Mouse (Mus musculus): ENCODE measurements around the gene Cyp27a1. TPM values are rescaled to one million over a fixed set of nuclear protein-coding genes. Genes with fewer than 3 reads are reported as not detected.

Gene Cyp27a1
- not detected for polyA plus RNA-seq (2017; shearing (Covaris generic))

DNA sequence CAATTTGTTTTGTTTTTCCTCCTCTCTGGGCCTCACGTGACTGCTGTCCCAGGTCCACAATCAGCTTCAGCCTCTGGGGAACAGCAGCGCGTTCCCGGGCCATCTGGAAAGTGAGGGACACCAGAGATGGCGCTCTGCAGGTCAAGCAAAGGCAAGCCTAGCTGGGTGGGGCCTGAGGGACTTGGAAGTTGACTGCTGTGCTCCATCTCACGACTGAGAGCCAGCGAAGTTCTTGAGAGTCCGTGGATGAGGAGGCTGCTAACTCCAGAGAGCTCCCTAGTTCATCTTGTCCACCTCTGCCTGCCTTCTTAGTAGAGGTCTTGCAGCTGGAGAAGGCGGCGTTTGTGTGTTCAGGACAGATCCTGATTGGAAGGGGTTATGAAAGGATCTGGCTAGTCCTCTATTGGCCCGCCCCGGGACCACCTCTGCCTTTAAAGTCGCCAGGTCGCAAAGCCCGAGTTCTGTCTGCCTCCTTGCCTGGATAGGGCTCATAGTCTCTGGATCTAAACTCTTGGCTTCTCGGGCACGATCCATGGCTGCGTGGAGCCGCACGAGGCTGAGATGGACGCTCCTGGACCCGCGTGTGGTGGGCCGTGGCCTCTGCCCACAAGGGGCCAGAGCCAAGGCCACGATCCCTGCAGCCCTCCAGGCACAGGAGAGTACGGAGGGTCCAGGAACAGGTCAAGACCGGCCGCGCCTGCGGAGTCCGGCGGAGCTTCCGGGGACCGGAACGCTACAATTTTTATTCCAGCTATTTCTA, at the start of gene Cyp27a1:
TSS of gene Cyp27a1 (plus strand) at position 476 of the 760 bp plus-strand sequence.

DNA sequence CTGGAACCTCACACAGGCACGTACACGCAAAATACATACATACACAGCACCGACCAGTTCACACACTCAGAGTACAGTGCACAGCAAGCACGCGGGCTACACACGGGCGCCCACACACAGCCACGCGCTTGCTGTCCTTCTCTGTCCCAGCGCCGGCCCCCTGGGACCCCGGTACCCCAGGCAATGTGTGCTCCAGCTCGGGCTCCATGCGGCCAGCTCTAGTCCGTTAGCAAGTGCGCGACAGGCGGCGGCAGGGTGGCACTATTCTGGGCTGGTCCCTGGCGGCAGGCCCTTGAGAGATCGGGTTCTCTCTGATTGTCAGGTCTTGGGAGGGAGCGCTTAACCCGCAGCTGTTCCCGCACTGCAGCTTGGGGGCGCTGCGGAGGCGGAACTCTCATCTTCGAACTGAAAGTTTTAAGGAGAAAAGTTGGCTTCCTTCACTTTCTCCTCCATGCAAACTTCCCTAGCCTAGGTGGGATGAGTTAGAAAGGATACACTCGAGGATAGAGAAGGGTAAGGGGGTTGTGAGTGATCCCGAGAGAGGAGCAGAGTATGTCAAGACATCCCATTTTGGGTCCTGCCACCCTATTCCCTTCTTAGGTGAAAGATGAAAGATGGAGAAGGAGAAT, 35.4 kb downstream of the Cyp27a1 start, which contains the start of gene Prkag3:
TSS of gene Prkag3 (minus strand) at position 579 of the 629 bp plus-strand sequence.

DNA sequence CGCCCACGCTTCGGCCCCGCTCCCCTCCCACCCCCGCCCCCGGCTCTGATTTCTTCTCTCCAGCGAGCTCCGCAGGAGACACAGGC, 58.3 kb downstream of the Cyp27a1 start, which contains the start of gene Wnt6:
TSS of gene Wnt6 (plus strand) at position 48 of the 86 bp plus-strand sequence.

Other genes starting within 250 kb of the Cyp27a1 start
- gene Cnot9, start 207.5 kb upstream of the Cyp27a1 start, polyA plus RNA-seq (2017; shearing (Covaris generic)), result 15.8 TPM
- 0.44 TPM for gene Plcd4, start 170.7 kb upstream of the Cyp27a1 start, polyA plus RNA-seq (2017; shearing (Covaris generic))
- gene Usp37, start 169.3 kb upstream of the Cyp27a1 start, polyA plus RNA-seq (2017; shearing (Covaris generic)), result 15.9 TPM
- gene Zfp142, start 125.3 kb upstream of the Cyp27a1 start, polyA plus RNA-seq (2017; shearing (Covaris generic)), result 10.5 TPM
- gene Bcs1l, start 125.3 kb upstream of the Cyp27a1 start, polyA plus RNA-seq (2017; shearing (Covaris generic)), result 5.6 TPM
- 24.4 TPM for gene Rnf25, start 112.2 kb upstream of the Cyp27a1 start, polyA plus RNA-seq (2017; shearing (Covaris generic))
- gene Stk36, start 112.1 kb upstream of the Cyp27a1 start, polyA plus RNA-seq (2017; shearing (Covaris generic)), result 0.24 TPM
- gene Ttll4, start 51.8 kb upstream of the Cyp27a1 start, polyA plus RNA-seq (2017; shearing (Covaris generic)), result 45.6 TPM
- gene Prkag3, start 35.6 kb downstream of the Cyp27a1 start, polyA plus RNA-seq (2017; shearing (Covaris generic)), result not detected
- not detected for gene Wnt6, start 58.3 kb downstream of the Cyp27a1 start, polyA plus RNA-seq (2017; shearing (Covaris generic))
- 0.40 TPM for gene Wnt10a, start 77.9 kb downstream of the Cyp27a1 start, polyA plus RNA-seq (2017; shearing (Covaris generic))
- not detected for gene Cdk5r2, start 141.4 kb downstream of the Cyp27a1 start, polyA plus RNA-seq (2017; shearing (Covaris generic))
- not detected for gene Fev, start 171.8 kb downstream of the Cyp27a1 start, polyA plus RNA-seq (2017; shearing (Covaris generic))
- gene Cryba2, start 179.6 kb downstream of the Cyp27a1 start, polyA plus RNA-seq (2017; shearing (Covaris generic)), result not detected
- gene Cfap65, start 222.0 kb downstream of the Cyp27a1 start, polyA plus RNA-seq (2017; shearing (Covaris generic)), result not detected
- 0.15 TPM for gene Ihh, start 238.1 kb downstream of the Cyp27a1 start, polyA plus RNA-seq (2017; shearing (Covaris generic))